Mouse (Mus musculus): Measurements from ENCODE around the gene Chrdl2.
"Not testable (repeated sequence)": the region's sequence is repeated elsewhere in the genome, so short reads cannot be mapped to it uniquely, and the experiment has no call there.

Chrdl2 gene

DNA sequence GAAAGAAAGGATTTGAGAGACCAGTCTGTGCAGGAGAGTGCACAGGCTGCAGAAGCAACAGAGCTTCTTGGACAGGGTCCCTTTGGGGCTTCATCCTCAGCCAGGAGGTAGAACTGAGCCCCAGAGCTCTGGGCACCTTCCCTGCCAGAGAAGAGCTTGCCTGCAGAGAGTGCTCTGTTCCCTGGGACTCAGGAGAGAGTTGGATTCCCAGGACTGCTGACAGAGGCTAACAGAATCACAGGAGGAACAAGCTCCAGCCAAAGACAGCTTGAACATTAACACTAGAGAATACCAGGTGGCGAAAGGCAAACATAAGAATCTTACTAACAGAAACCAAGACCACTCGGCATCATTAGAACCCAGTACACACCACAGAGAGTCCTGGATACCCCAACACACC lies 47.0 kb downstream of the Chrdl2 start:
- CTCF ChIA-PET = interaction anchor here in 2 of 4 experiments (1.0 to 1.2 kb wide), 2 partner anchors 12 to 43 kb away, joined by 3 to 5 read pairs; no protein-coding TSS in a partner anchor
- POLR2A ChIA-PET = not testable (repeated sequence)

DNA sequence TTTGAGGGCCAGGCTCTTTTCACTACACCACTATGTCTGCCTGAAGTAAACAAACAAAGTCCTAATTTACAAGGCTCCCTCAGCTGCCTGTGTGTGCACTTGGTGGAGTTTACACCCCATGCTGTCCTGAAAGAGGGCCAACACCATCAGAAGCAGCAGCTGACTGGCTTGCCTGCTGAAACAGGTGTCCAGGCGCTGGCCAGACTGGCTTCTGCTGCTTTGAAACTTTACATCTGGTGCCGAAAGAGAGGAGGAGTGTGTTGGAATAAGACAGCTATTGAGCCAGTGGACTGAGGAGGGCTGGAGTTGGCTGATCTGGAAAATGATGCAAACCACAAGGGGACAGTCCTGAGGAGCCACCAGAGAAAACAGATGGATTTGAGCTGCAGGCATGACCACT lies 68.0 kb downstream of the Chrdl2 start:
- ChIA-PET POLR2A (interaction anchor here in 1 of 4 experiments (0.7 to 1.0 kb wide), 2 partner anchors 11 kb away, joined by 4 to 6 read pairs; no protein-coding TSS in a partner anchor), CTCF (interaction anchor here in 1 of 4 experiments (0.6 kb wide), 1 partner anchor 231 kb away, joined by 3 read pairs; no protein-coding TSS in a partner anchor)

DNA sequence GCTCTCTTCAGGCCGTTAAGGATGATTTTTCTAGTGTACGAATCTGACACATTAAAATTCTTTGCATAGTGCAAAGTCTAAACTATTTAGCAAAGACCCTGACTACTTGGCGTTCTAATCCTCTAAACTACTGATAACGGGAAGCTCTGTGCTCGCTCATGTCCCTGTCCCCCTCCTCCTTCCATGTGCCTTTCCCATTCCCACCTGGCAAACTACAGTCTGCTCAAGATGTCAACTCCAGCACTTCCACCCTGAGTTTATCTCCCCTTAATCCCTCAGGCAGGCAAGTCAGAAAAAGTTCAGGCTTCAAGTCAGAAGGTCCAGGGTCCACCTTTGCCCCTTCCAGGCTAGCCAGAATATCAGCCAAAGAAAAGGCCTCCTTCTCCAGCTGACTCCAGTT lies 70.3 kb downstream of the Chrdl2 start:
- POLR2A ChIA-PET = interaction anchor here in 2 of 4 experiments (0.6 to 1.3 kb wide), 2 partner anchors 8 to 891 kb away, joined by 3 read pairs; no protein-coding TSS in a partner anchor
- CTCF ChIA-PET = interaction anchor here in 1 of 4 experiments (0.9 kb wide), 1 partner anchor 631 kb away, joined by 3 read pairs; no protein-coding TSS in a partner anchor

DNA sequence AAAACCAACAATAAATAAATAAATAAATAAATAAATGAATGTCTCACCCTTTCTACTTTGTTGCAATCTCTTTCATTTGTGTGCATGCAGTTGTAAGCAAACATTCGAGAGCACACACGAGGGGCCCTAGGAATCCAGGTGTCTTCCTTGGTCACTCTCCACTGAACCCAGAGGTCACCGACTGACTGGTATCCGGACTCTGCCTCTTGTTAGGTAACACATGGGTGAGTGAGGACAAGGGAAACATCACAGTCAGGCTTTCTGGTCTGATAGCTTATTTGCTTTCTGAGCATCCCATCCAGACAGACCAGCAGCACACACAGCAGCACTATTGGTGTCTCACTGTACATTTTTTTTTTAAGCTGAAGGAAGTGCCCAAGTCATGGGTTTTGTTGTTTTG lies 71.1 kb downstream of the Chrdl2 start:
- CTCF ChIA-PET = interaction anchor here in 1 of 4 experiments (0.9 to 1.0 kb wide), 2 partner anchors 89 to 631 kb away, joined by 3 read pairs; no protein-coding TSS in a partner anchor
- POLR2A ChIA-PET = interaction anchor here in 1 of 4 experiments (0.6 kb wide), 1 partner anchor 891 kb away, joined by 3 read pairs; no protein-coding TSS in a partner anchor

DNA sequence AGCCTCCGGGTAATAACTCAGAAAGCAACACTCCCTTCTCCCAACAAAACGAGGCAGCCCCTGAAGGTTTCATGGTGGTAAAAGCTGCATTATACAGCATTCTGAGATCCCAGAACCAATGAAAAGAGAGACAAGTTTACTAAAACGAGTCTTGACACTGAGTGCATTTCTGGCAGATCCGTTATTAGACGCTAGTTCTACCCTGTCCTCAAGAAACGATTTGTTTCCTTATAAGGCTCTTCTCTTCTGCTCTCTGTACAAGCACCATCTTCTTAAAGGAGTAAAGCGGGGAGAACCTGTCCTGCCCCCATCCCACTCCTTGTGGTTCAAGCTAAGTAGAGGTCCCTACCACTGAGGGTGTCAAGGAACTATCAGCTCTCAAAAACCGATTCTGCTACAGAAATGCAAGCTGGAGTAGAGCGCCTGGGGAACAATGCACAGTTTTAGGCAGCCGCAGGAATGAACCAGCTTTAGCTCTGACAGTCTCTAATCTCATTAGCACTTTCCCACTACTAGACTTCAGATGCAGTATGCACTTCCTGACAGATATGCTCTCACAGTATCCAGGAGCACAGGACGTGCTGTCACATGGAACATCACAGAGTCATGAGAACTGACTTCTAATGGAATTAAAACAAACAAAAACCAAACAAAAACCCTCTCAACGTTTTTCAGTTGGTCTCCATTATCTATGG lies 74.3 kb downstream of the Chrdl2 start:
- ChIA-PET POLR2A (interaction anchor here in 1 of 4 experiments (1.9 kb wide), 1 partner anchor 11 kb away, joined by 6 read pairs; no protein-coding TSS in a partner anchor), CTCF (interaction anchor here in 1 of 4 experiments (1.0 kb wide), 1 partner anchor 51 kb away, joined by 3 read pairs; no protein-coding TSS in a partner anchor)

DNA sequence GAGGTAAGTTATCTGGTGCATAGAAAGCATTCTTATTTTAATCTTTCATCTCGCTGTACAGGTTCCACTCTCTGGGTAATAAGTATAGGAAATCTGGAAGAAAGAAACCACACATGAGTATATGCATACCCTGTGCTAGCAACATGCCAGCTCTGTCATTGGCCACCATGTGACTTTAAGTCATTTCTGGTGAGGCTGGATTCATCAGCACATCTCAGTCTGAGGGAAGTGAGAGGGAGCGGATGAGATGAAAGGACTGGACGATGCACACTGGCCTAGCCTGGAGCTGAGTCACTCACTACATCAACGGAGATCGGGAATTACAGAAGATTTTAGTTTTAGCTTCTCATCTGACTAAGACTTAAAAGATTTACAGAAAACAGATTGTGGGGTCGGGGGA lies 76.9 kb downstream of the Chrdl2 start:
- ChIA-PET POLR2A (interaction anchor here in 1 of 4 experiments (1.0 kb wide), 1 partner anchor 73 kb away, joined by 3 read pairs; no protein-coding TSS in a partner anchor), CTCF (interaction anchor here in 1 of 4 experiments (0.9 kb wide), 1 partner anchor 73 kb away, joined by 4 read pairs; no protein-coding TSS in a partner anchor)

DNA sequence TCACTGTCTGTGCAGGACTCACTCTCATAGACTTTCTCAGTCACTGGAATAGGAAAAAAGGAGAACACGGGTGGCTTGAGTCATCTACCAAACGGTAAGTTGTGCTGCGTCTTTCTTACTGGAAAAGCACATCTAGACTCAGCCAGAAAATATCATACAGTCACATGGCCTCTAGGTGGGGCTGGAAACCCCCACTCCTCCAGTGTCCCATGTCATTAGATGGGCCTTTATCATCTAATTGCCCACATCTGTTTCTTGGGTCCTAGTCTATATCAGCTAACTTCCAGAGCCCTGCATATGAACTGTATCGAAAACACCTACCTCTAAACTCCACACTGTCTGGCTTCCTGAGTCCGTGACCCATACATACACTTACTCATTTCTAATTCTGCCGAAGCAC lies 77.8 kb downstream of the Chrdl2 start:
- CTCF ChIA-PET = no interaction called here
- POLR2A ChIA-PET = interaction anchor here in 2 of 4 experiments (0.6 to 1.4 kb wide), 5 partner anchors 9 to 37 kb away, joined by 3 to 14 read pairs (median 4); partner anchors contain the start of gene Pold3 (in 1 of the 2)

All from embryonic stem cell, embryonic (primary cell).